Mouse (Mus musculus): ENCODE measurements around the gene Ptk6.

GRCm38 (mm10) chr2:181157716-181158302, 44.8 kb downstream of the Ptk6 start:
- TF ChIP-seq CTCF (IDR thresholded peaks at IDR 0.05; ENCODE audit: extremely low read depth, insufficient read depth, low read length) (no peak), POLR2A (IDR thresholded peaks at IDR 0.05; ENCODE audit: extremely low read depth, insufficient read depth, low read length) (no peak)

Measured in cortical plate, adult 2 months (tissue).